Mouse (Mus musculus) thymus, adult 2 months (tissue): ENCODE measurements around the gene Trim10. TPM values are rescaled to one million over a fixed set of nuclear protein-coding genes. Genes with fewer than 3 reads are reported as not detected.
A peak's percentile ranks its signal among the peaks of the same experiment; 100 is the strongest.

Experiments
- DNase-seq: peaks from one replicate; pipeline ENCODE4 v3.0.0; 2021
- H3K27ac ChIP-seq: fragments of 200-500 bp; 2 replicates; pipeline ENCODE4 v1.5.1; 2012; ENCODE audit warnings: low read length, control low read depth; ENCODE audit not compliant: control insufficient read depth, insufficient read depth
- H3K27me3 ChIP-seq: fragments of 200-500 bp; 2 replicates; pipeline ENCODE4 v1.6.1; 2012; ENCODE audit warnings: mild to moderate bottlenecking, low read length, moderate library complexity, mixed read lengths; ENCODE audit not compliant: control insufficient read depth, insufficient read depth
- H3K36me3 ChIP-seq: fragments of 200-500 bp; 2 replicates; pipeline ENCODE4 v1.6.1; 2012; ENCODE audit warnings: mild to moderate bottlenecking, low read length, moderate library complexity; ENCODE audit not compliant: control insufficient read depth, insufficient read depth
- H3K4me1 ChIP-seq: fragments of 200-500 bp; replicated peaks from 2 replicates; pipeline ENCODE4 v1.6.1; 2012; ENCODE audit warnings: low read length; ENCODE audit not compliant: control insufficient read depth, insufficient read depth
- H3K4me3 ChIP-seq: fragments of 200-500 bp; 2 replicates; pipeline ENCODE4 v1.5.1; 2012; ENCODE audit warnings: mild to moderate bottlenecking, low read length, control low read depth, moderate library complexity; ENCODE audit not compliant: control insufficient read depth, insufficient read depth
- CTCF ChIP-seq: fragments of 200-500 bp; IDR thresholded peaks from 2 replicates; pipeline ENCODE4 v1.5.1; 2012; ENCODE audit warnings: mild to moderate bottlenecking, control low read depth, low read length, moderate library complexity, borderline replicate concordance; ENCODE audit not compliant: control insufficient read depth, poor library complexity, insufficient read depth; ENCODE audit errors: extremely low read depth
- POLR2A ChIP-seq: fragments of 200-500 bp; IDR thresholded peaks from 2 replicates; pipeline ENCODE4 v1.6.1; 2012; ENCODE audit warnings: mild to moderate bottlenecking, low read length, control low read depth, moderate library complexity; ENCODE audit not compliant: control insufficient read depth, poor library complexity, insufficient read depth; ENCODE audit errors: extremely low read depth
- WGBS: fragments of 180-500 bp; shearing (Covaris S2); methylation state at CpG from one replicate; pipeline ENCODE4 v1.1.7; 2018; 5-methylcytosine and 5-hydroxymethylcytosine counted together
- polyA plus RNA-seq: library from polyadenylated mRNA; depleted of rRNA; stranded (reverse); fragments of >200 nt; gene quantifications from 2 replicates; pipeline ENCODE4 v1.2.3, GENCODE M21; 2012

The Trim10 gene
- polyA plus RNA-seq, 1 experiment, result not detected

GRCm38 (mm10) chr17:36892362-36892761 is 23.0 kb downstream of the Trim10 start:
- no peak for TF ChIP-seq CTCF
- Histone ChIP-seq H3K4me1 (no peaks in the 10 kb centered on the region), H3K27ac (no peak overlapping the region), H3K4me3 (no peak overlapping the region), H3K36me3 (no peaks in the 10 kb centered on the region), H3K27me3 (no peaks in the 10 kb centered on the region)
- DNase-seq, result peak; percentile 43
- 4% methylated on average over 2 of the region's 2 CpGs for WGBS

DNA sequence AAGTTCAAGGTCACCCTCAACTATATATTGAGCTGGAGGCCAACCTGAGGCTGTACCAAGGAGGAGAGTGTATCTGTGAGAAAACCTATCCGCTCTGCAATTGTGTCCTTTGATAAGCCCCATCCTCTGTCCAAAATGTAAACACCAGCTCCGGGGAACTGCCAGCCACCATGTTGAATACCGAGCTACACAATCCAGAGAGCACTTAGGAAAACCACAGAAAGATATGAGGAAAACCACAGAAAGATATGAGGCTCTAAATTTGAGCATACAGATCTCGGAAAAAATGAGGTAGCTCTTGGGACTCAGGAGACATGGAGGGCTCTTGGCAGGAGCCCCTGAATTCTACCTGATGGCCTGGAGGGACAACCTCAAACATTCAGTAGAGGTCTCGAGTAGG is 24.0 kb downstream of the Trim10 start:
- H3K36me3 ChIP-seq, result no peaks in the 10 kb centered on the region
- no peaks in the 10 kb centered on the region for H3K27me3 ChIP-seq
- no peak overlapping the region for H3K4me3 ChIP-seq
- no peaks in the 10 kb centered on the region for H3K4me1 ChIP-seq
- DNase-seq, result no peak
- WGBS, result 43% methylated on average over 5 of the region's 5 CpGs
- no peak overlapping the region for H3K27ac ChIP-seq
- TF ChIP-seq POLR2A (no peak), CTCF (no peak)

DNA sequence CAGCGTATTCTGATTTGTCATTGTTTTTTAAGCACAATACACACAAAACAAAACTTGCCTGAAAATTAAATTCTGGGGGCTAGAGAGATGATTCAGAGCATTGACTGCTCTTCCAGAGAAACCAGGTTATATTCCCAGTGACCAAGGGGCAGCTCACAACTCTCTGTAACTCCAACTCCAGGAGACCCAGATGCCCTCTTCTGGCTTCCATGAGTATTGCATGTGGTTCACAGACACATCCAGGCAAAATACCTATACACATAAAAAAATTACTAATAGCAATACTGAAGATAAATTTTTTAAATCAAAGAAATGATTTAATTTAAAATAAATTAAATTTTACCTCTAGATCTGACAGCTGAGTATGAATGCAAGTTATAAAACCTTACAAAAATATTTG is 27.2 kb downstream of the Trim10 start:
- no peaks in the 10 kb centered on the region for H3K36me3 ChIP-seq
- peak; percentile 31 for DNase-seq
- no peaks in the 10 kb centered on the region for H3K4me1 ChIP-seq
- WGBS, result 97% methylated on average over 1 of the region's 1 CpGs
- H3K27me3 ChIP-seq, result no peaks in the 10 kb centered on the region
- no peak for TF ChIP-seq CTCF
- TF ChIP-seq POLR2A, result no peak
- no peak overlapping the region for H3K4me3 ChIP-seq
- no peak overlapping the region for H3K27ac ChIP-seq

DNA sequence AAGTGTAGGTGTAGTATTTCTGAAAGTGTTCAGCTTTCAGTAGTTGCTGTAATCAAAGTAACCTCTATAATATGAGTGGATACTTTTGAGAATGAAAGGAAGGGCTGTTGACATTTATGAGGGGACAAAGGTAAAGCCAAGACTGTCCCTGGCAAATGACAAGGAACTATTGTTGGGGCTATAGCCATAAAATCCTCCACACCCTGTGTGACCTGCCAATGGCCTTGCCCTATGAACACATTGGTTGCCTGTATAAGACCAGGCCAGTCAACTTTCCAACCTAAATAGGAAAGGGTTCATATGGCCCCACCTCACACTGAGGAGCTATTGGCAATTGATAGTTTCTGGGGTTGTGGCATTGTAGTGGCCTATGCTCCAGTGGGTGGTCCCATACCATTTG is 27.7 kb downstream of the Trim10 start:
- DNase-seq, result no peak
- Histone ChIP-seq H3K4me1 (no peaks in the 10 kb centered on the region), H3K36me3 (no peaks in the 10 kb centered on the region), H3K27me3 (no peaks in the 10 kb centered on the region), H3K27ac (no peak overlapping the region), H3K4me3 (no peak overlapping the region)
- TF ChIP-seq CTCF (no peak), POLR2A (no peak)

GRCm38 (mm10) chr17:36897552-36898205 is 28.3 kb downstream of the Trim10 start, which contains the start of gene Trim31:
Gene Trim31 (plus strand): TSS chr17:36898118.
- Histone ChIP-seq H3K36me3 (no peaks in the 10 kb centered on the region), H3K4me3 (no peak within 1 kb of the TSS), H3K4me1 (no peaks in the 10 kb centered on the region), H3K27ac (no peak within 1 kb of the TSS), H3K27me3 (no peaks in the 10 kb centered on the region)
- no peak for DNase-seq
- no peak for TF ChIP-seq CTCF
- TF ChIP-seq POLR2A, result no peak
- WGBS, result 82% methylated on average over 6 of the region's 6 CpGs

DNA sequence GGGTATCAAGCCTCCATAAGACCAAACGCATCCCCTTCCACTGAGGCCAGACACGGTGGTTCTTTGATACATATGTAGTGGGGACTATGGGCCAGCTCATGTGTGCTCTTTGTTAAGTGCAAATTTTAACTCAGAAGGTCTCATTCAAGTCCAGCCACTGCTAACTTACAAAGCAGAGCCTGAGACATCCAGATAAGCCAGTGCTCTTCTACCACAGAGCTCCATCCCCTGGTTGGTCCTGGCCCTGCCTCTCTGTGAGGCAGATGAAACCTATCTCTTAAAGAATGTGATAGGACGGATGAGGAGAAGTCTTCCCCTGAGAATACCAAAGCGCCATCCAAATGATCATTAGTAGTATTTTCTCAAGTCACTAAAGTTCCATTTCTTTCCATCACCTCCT is 30.0 kb downstream of the Trim10 start:
- Histone ChIP-seq H3K27me3 (no peaks in the 10 kb centered on the region), H3K27ac (no peak overlapping the region), H3K4me1 (no peaks in the 10 kb centered on the region), H3K36me3 (no peaks in the 10 kb centered on the region), H3K4me3 (no peak overlapping the region)
- WGBS, result 94% methylated on average over 4 of the region's 4 CpGs
- DNase-seq, result no peak
- TF ChIP-seq POLR2A (no peak), CTCF (no peak)

GRCm38 (mm10) chr17:36900001-36900400 is 30.6 kb downstream of the Trim10 start:
- no peak for TF ChIP-seq POLR2A
- no peak for TF ChIP-seq CTCF
- H3K36me3 ChIP-seq, result no peaks in the 10 kb centered on the region
- no peak for DNase-seq
- no peak overlapping the region for H3K27ac ChIP-seq
- H3K4me3 ChIP-seq, result no peak overlapping the region
- no peaks in the 10 kb centered on the region for H3K4me1 ChIP-seq
- 92% methylated on average over 5 of the region's 5 CpGs for WGBS
- no peaks in the 10 kb centered on the region for H3K27me3 ChIP-seq
